Comparison of ENCODE assay signal across 22 mouse cellular contexts in genomic region chr4:13152177-13152576, GRCm38 (mm10).
DNase-seq lines count a peak whose midpoint lies in the region.
"Had no signal": no experiment of that assay in that cellular context is flagged by ENCODE, and none has a peak within 500 bp of the region (broad histone marks: within the 10 kb centered on the region; RNA-seq: fewer than 3 reads in every experiment).

No protein-coding gene starts in this region.

- no peaks in the 10 kb centered on the region for H3K27me3 ChIP-seq in splenic B cell, adult 2 months (ENCODE audit: control insufficient read depth, insufficient read depth, low read length, poor library complexity, severe bottlenecking)
- H3K27me3 ChIP-seq: forebrain, embryonic 13.5 days; heart, embryonic 13.5 days; hindbrain, embryonic 12.5 days had no signal

- peak overlapping the region; percentile 32 for H3K27ac ChIP-seq in macrophage
- H3K27ac ChIP-seq: embryonic facial prominence, embryonic 10.5 days; forebrain, embryonic 13.5 days; gastrocnemius, adult 2 months; heart, embryonic 13.5 days; hindbrain, embryonic 12.5 days had no signal

- no peaks in the 10 kb centered on the region for H3K79me2 ChIP-seq in macrophage (ENCODE audit: inconsistent target)

- H3K36me3 ChIP-seq in macrophage (ENCODE audit: inconsistent target): no peaks in the 10 kb centered on the region
- no peaks in the 10 kb centered on the region for H3K36me3 ChIP-seq in splenic B cell, adult 2 months (ENCODE audit: control insufficient read depth, insufficient read depth, low read length, poor library complexity, severe bottlenecking)
- H3K36me3 ChIP-seq: embryonic facial prominence, embryonic 10.5 days; heart, embryonic 13.5 days; hindbrain, embryonic 12.5 days had no signal

- WGBS in macrophage (ENCODE audit: missing documents): 0% methylated on average over 2 of the region's 2 CpGs

- H3K4me3 ChIP-seq in macrophage (ENCODE audit: inconsistent target): no peak overlapping the region
- H3K4me3 ChIP-seq: embryonic facial prominence, embryonic 10.5 days; forebrain, embryonic 13.5 days; gastrocnemius, adult 2 months; heart, embryonic 13.5 days; hindbrain, embryonic 12.5 days had no signal

- peak; percentile 1 to 3 for DNase-seq in spleen, postnatal 36 days (ENCODE audit: low spot score in 2 of 2)
- no peak for DNase-seq in spleen, adult 18-20 months
- DNase-seq in c-Kit-positive CD71-negative TER-119-negative erythroid progenitor cells, embryonic 14.5 days (ENCODE audit: low read depth): peak; percentile 4
- peak; percentile 1 for DNase-seq in splenic B cell, adult 2 months (ENCODE audit: low read depth, low spot score)
- DNase-seq in urinary bladder, adult 18-20 months (ENCODE audit: low spot score in 2 of 2): no peak
- no peak for DNase-seq in kidney, postnatal 4 days
- no peak for DNase-seq in c-Kit-positive CD71-positive TER-119-positive erythroid progenitor cells, embryonic 14.5 days (ENCODE audit: low spot score)
- DNase-seq: adrenal gland, adult 2 months; adrenal gland, postnatal 25 days; cerebellum, adult 11-12 months; cerebellum, adult 9-10 months; cerebellum, postnatal 25 days; forebrain, postnatal 0 days; gastrocnemius, adult 2 months; gastrocnemius, postnatal 25 days; heart, adult 11 months; heart, postnatal 36 days had no signal

Comparison
In these comparisons a context has a peak if more than half of its experiments do, and no peak if none do; other contexts are left out.
1. DNase-seq: peak in spleen, postnatal 36 days (2 of 2), c-Kit-positive CD71-negative TER-119-negative erythroid progenitor cells, embryonic 14.5 days (single experiment) and splenic B cell, adult 2 months (single experiment); none in spleen, adult 18-20 months (0 of 2), urinary bladder, adult 18-20 months (0 of 2), kidney, postnatal 4 days (0 of 2) and c-Kit-positive CD71-positive TER-119-positive erythroid progenitor cells, embryonic 14.5 days (single experiment).